Mouse (Mus musculus): ENCODE measurements at regions not wholly inside any gene's neighbourhood (a gene's known extent, or its start where the extent isn't known, plus 50 kb on each side); places are given as distances from the start of the nearest gene placed in this dataset.
"Not testable (repeated sequence)": the region's sequence is repeated elsewhere in the genome, so short reads cannot be mapped to it uniquely, and the experiment has no call there.

DNA sequence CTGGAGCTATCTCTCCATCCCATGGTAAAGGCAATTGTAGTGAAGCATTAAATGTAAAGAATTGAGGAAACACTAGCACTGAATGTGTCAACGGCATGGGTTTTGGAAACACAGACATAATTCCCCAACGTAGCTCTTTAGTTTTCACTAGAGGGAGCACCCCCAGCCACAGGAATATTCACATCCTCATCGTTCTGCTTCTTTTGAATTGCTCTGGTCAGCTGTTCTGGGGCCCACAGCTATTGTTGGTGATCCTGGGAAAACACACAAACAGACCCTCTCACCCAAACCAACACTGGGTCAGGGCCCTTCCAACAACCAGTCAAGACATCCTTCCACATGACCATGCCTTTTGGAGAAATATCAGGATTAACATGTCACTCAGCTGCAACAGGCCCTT lies 119.7 kb downstream of the Impg2 start:
- H3K4me1 ChIP-seq; H3K9me3 ChIP-seq; H3K4me2 ChIP-seq; H3K27ac ChIP-seq; H3K4me3 ChIP-seq (replicated peaks); ATAC-seq (ENCODE audit: insufficient read depth, low FRiP score, low read depth); H3K27me3 ChIP-seq (replicated peaks); H3K36me3 ChIP-seq; H3K9ac ChIP-seq: not testable (repeated sequence)
- WGBS = 88% methylated on average over 3 of the region's 3 CpGs

GRCm38 (mm10) chr16:56349415-56349814 lies 128.3 kb upstream of the Abi3bp start:
- no peaks in the 10 kb centered on the region for H3K36me3 ChIP-seq
- H3K4me1 ChIP-seq = no peaks in the 10 kb centered on the region; the same call in 1 of the 2 replicates
- no peaks in the 10 kb centered on the region for H3K9me3 ChIP-seq
- no peak overlapping the region for H3K4me2 ChIP-seq
- ATAC-seq (ENCODE audit: insufficient read depth, low FRiP score, low read depth) = no peak
- H3K27me3 ChIP-seq (replicated peaks) = no peaks in the 10 kb centered on the region
- no peak overlapping the region for H3K27ac ChIP-seq
- no peak overlapping the region for H3K4me3 ChIP-seq (replicated peaks)
- H3K9ac ChIP-seq = no peak overlapping the region

DNA sequence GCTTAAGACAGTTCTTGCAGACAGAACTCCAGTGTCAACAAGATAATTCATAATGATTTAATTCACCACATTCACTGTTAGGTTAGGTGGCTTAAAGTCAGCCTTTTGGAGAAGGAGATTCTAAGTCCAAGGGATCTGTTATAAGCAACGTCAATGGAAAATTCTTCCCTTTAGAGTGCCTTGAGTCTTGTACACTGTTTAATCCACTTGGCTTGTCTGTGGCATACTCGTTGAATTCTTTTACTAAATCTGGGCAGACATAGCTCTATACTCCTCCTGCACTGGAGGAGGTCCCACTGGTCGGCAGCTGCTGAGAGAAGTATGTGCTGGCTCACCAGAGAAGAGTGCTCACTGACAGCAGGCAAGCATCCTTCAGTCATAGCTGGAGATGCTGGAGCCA lies 124.8 kb upstream of the Abi3bp start:
- Histone ChIP-seq H3K4me3 (replicated peaks) (no peak overlapping the region), H3K4me2 (no peak overlapping the region), H3K27ac (peak overlapping the region; percentile 49; the same call in 1 of the 2 replicates), H3K9me3 (no peaks in the 10 kb centered on the region), H3K36me3 (no peaks in the 10 kb centered on the region), H3K27me3 (replicated peaks) (no peaks in the 10 kb centered on the region), H3K9ac (no peak overlapping the region), H3K4me1 (no peaks in the 10 kb centered on the region; the same call in 1 of the 2 replicates)
- ATAC-seq (ENCODE audit: insufficient read depth, low FRiP score, low read depth) = no peak
- 40% methylated on average over 3 of the region's 3 CpGs for WGBS

- no peaks in the 10 kb centered on the region for H3K4me1 ChIP-seq
- no peak overlapping the region for H3K4me3 ChIP-seq (replicated peaks)
- H3K4me2 ChIP-seq = no peak overlapping the region
- no peaks in the 10 kb centered on the region for H3K27me3 ChIP-seq (replicated peaks)
- H3K9ac ChIP-seq = no peak overlapping the region
- no peaks in the 10 kb centered on the region for H3K36me3 ChIP-seq
- no peaks in the 10 kb centered on the region for H3K9me3 ChIP-seq
- no peak for ATAC-seq (ENCODE audit: insufficient read depth, low FRiP score, low read depth)
- 82% methylated on average over 2 of the region's 2 CpGs for WGBS
- no peak overlapping the region for H3K27ac ChIP-seq
Observed at GRCm38 (mm10) chr16:56359101-56359500, 118.6 kb upstream of the Abi3bp start.

DNA sequence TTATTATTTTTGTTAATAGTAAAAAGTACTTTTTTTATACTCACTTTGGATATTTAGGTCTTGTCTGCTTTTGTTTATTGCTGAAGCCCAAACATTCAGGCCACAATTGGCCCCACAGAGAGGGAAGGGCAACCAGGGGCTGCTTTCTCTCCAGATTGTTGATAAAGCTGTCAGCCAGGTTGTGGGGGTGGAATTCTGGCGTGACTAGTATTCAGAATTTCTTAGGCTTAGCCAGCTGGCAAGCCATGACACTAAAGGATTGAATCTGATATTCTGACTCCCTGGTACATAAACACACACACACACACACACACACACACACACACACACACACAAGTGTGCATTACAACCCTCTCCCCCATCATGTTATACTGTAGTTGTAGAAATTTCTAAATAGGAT lies 116.7 kb upstream of the Abi3bp start:
- Histone ChIP-seq H3K4me2 (no peak overlapping the region), H3K27me3 (replicated peaks) (no peaks in the 10 kb centered on the region), H3K4me3 (replicated peaks) (no peak overlapping the region), H3K9me3 (no peaks in the 10 kb centered on the region), H3K36me3 (no peaks in the 10 kb centered on the region), H3K9ac (no peak overlapping the region), H3K27ac (no peak overlapping the region), H3K4me1 (no peaks in the 10 kb centered on the region)
- no peak for ATAC-seq (ENCODE audit: insufficient read depth, low FRiP score, low read depth)
- 0% methylated on average over 1 of the region's 1 CpGs for WGBS

GRCm38 (mm10) chr16:56378356-56378755 lies 99.3 kb upstream of the Abi3bp start:
- no peak for ATAC-seq (ENCODE audit: insufficient read depth, low FRiP score, low read depth)

DNA sequence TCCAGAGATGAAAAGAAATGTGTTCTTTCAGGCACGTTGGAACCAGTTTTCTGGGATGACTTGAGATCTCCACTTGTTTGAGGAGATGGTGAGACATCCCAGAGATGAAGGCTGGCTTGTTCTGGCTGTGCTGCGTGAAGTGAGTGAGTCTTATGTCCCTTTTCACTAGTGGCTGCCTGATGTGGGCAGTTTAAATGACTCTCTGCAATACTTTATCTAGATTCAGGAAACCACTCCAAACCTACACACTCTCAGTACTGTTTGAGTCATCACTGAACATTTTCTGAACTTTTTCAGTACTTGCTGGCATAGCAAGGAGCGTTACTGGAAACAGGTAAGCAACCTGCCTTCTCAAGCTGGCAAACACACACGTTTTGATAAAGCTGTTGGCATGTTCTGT lies 97.0 kb upstream of the Abi3bp start:
- ATAC-seq (ENCODE audit: insufficient read depth, low FRiP score, low read depth) = no peak
- no peaks in the 10 kb centered on the region for H3K27me3 ChIP-seq (replicated peaks)
- H3K27ac ChIP-seq = no peak overlapping the region
- no peaks in the 10 kb centered on the region for H3K9me3 ChIP-seq
- H3K4me1 ChIP-seq = no peaks in the 10 kb centered on the region
- WGBS = 68% methylated on average over 4 of the region's 4 CpGs
- no peaks in the 10 kb centered on the region for H3K36me3 ChIP-seq
- H3K4me2 ChIP-seq = no peak overlapping the region
- no peak overlapping the region for H3K4me3 ChIP-seq (replicated peaks)
- no peak overlapping the region for H3K9ac ChIP-seq

More at GRCm38 (mm10) chr16:56378356-56378755, 99.3 kb upstream of the Abi3bp start:
- no peaks in the 10 kb centered on the region for H3K36me3 ChIP-seq
- WGBS = 66% methylated on average over 2 of the region's 2 CpGs
- no peak overlapping the region for H3K4me3 ChIP-seq (replicated peaks)
- H3K4me2 ChIP-seq = no peak overlapping the region
- H3K27me3 ChIP-seq (replicated peaks) = no peaks in the 10 kb centered on the region
- H3K4me1 ChIP-seq = no peaks in the 10 kb centered on the region
- no peak overlapping the region for H3K27ac ChIP-seq
- H3K9ac ChIP-seq = no peak overlapping the region
- no peaks in the 10 kb centered on the region for H3K9me3 ChIP-seq

DNA sequence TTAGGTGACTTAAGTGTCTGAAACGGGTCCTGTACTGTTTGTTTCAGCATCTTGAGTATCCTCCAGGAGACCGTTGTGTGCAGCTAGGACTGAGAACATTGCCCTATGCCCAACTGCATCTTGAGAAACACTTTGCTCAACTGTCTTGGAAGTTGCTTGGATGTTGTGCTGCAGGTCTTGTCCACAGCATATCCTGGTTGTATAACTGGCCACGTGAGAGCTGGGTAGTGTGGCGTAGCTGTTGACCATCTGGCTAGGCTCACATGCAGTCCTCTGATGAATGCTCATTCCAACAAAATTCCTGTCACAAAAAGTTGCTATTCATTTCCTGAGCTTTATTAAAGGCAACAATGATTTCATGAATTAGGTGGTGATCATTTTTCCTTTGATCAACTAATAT lies 91.1 kb upstream of the Abi3bp start:
- 74% methylated on average over 4 of the region's 4 CpGs for WGBS
- Histone ChIP-seq H3K9me3 (no peaks in the 10 kb centered on the region), H3K4me3 (replicated peaks) (no peak overlapping the region), H3K36me3 (no peaks in the 10 kb centered on the region), H3K27ac (no peak overlapping the region), H3K4me1 (no peaks in the 10 kb centered on the region), H3K4me2 (no peak overlapping the region), H3K9ac (no peak overlapping the region), H3K27me3 (replicated peaks) (no peaks in the 10 kb centered on the region)
- ATAC-seq (ENCODE audit: insufficient read depth, low FRiP score, low read depth) = no peak

- no peak overlapping the region for H3K4me2 ChIP-seq
- H3K4me1 ChIP-seq = no peaks in the 10 kb centered on the region
- ATAC-seq (ENCODE audit: insufficient read depth, low FRiP score, low read depth) = no peak
- no peak overlapping the region for H3K4me3 ChIP-seq (replicated peaks)
- H3K27ac ChIP-seq = no peak overlapping the region
- H3K36me3 ChIP-seq = no peaks in the 10 kb centered on the region
- no peaks in the 10 kb centered on the region for H3K27me3 ChIP-seq (replicated peaks)
- 77% methylated on average over 3 of the region's 3 CpGs for WGBS
- H3K9me3 ChIP-seq = no peaks in the 10 kb centered on the region
- no peak overlapping the region for H3K9ac ChIP-seq
Observed at GRCm38 (mm10) chr16:56392843-56393242, 84.8 kb upstream of the Abi3bp start.

DNA sequence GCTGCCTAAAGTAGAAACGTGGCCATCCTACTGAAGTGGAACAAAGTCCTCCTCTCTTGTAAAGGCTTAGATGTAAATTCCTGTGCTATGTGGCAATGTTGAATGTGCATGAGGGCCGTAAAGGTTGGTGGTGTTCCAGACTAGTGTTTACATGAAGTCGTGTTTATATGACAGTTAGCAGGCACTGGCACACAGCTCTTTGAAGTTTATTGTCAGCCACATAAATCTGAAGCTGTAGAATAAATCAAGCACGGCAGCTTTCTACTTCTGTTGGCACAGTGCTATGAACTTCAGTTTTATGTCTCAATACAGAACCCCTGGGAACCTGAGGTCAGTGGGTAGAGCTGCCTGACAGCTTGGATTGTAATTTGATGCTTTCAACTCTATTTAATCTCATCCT lies 81.1 kb upstream of the Abi3bp start:
- no peak; the same call in 1 of the 2 replicates for ATAC-seq (ENCODE audit: insufficient read depth, low FRiP score, low read depth)
- H3K36me3 ChIP-seq = no peaks in the 10 kb centered on the region
- H3K4me3 ChIP-seq (replicated peaks) = no peak overlapping the region
- no peak overlapping the region for H3K9ac ChIP-seq
- H3K9me3 ChIP-seq = no peaks in the 10 kb centered on the region
- WGBS = 19% methylated on average over 4 of the region's 4 CpGs
- H3K27me3 ChIP-seq (replicated peaks) = no peaks in the 10 kb centered on the region
- H3K4me2 ChIP-seq = no peak overlapping the region
- no peaks in the 10 kb centered on the region for H3K4me1 ChIP-seq
- H3K27ac ChIP-seq = no peak overlapping the region

GRCm38 (mm10) chr16:56399541-56399940 lies 78.1 kb upstream of the Abi3bp start:
- H3K4me3 ChIP-seq (replicated peaks) = no peak overlapping the region
- no peak for ATAC-seq (ENCODE audit: insufficient read depth, low FRiP score, low read depth)
- H3K4me2 ChIP-seq = no peak overlapping the region
- 84% methylated on average over 4 of the region's 4 CpGs for WGBS
- no peak overlapping the region for H3K27ac ChIP-seq
- H3K9ac ChIP-seq = no peak overlapping the region
- H3K4me1 ChIP-seq = no peaks in the 10 kb centered on the region
- H3K9me3 ChIP-seq = no peaks in the 10 kb centered on the region
- H3K27me3 ChIP-seq (replicated peaks) = no peaks in the 10 kb centered on the region
- H3K36me3 ChIP-seq = no peaks in the 10 kb centered on the region

DNA sequence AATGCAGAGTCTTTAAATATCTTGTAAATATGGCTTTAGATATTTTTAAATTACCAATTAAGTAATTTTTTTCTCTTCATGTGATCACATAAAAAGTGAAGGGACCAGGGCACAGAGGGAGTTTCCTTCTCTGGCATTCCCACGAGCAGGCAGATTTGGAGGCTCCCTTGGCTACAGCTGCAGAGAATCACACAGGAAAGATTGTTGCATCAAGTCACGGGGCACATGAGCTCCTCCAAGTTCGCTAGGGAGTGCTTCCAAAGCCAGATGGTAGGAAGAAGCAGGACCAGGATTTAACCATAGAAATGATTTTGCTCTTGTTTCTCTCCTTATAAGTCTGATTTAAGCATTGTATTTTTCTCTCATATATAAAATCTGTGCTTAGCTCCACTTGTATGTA lies 53.9 kb upstream of the Abi3bp start:
- no peaks in the 10 kb centered on the region for H3K9me3 ChIP-seq
- H3K4me2 ChIP-seq = no peak overlapping the region
- H3K27ac ChIP-seq = no peak overlapping the region
- no peak overlapping the region for H3K9ac ChIP-seq
- H3K27me3 ChIP-seq (replicated peaks) = no peaks in the 10 kb centered on the region
- no peak overlapping the region for H3K4me3 ChIP-seq (replicated peaks)
- WGBS = 49% methylated on average over 3 of the region's 3 CpGs
- H3K36me3 ChIP-seq = no peaks in the 10 kb centered on the region
- no peak for ATAC-seq (ENCODE audit: insufficient read depth, low FRiP score, low read depth)
- H3K4me1 ChIP-seq = no peaks in the 10 kb centered on the region

Data from stomach, embryonic 15.5 days (tissue).